Mouse (Mus musculus): ENCODE measurements around the gene Poc1a.

GRCm38 (mm10) chr9:106242813-106243488 is 37.9 kb upstream of the Poc1a start:
- TF ChIP-seq CTCF (IDR thresholded peaks at IDR 0.05; ENCODE audit: extremely low read depth, insufficient read depth, low read length) = no peak
- no peak for TF ChIP-seq POLR2A (IDR thresholded peaks at IDR 0.05; ENCODE audit: extremely low read depth, insufficient read depth, low read length)
